Mouse (Mus musculus) spleen, adult 2 months (tissue): Measurements from ENCODE around the gene Fkbp6.

Experiments
- CTCF ChIP-seq: fragments of 200-500 bp; IDR thresholded peaks from 2 replicates; pipeline ENCODE4 v1.5.1; 2011; ENCODE audit warnings: mild to moderate bottlenecking, inconsistent platforms; ENCODE audit not compliant: insufficient read depth, insufficient read length, insufficient replicate concordance; ENCODE audit errors: extremely low read depth
- POLR2A ChIP-seq: fragments of 200-500 bp; IDR thresholded peaks from 2 replicates; pipeline ENCODE4 v1.6.1; 2011; ENCODE audit warnings: low read depth, low read length, inconsistent platforms

- TF ChIP-seq CTCF, result no peak
- TF ChIP-seq POLR2A, result no peak
Measured at GRCm38 (mm10) chr5:135301916-135302315, 47.9 kb downstream of the Fkbp6 start.
